Mouse (Mus musculus): ENCODE data around the gene Vpreb2. TPM values are rescaled to one million over a fixed set of nuclear protein-coding genes. Genes with fewer than 3 reads are reported as not detected.
"Not testable (repeated sequence)": the region's sequence is repeated elsewhere in the genome, so short reads cannot be mapped to it uniquely, and the experiment has no call there.

The Vpreb2 gene
- polyA plus RNA-seq, 1 experiment from 2014 or later = not detected

GRCm38 (mm10) chr16:17962091-17962490 is 18.1 kb upstream of the Vpreb2 start:
- WGBS = 67% methylated on average over 7 of the region's 7 CpGs
- H3K27ac ChIP-seq (replicated peaks in 1 of 2; ENCODE audit: control insufficient read depth in 1 of 2, insufficient read depth in 1 of 2, low read depth in 2 of 2, low read length in 2 of 2) = no peak overlapping the region

GRCm38 (mm10) chr16:17971853-17972252 is 8.4 kb upstream of the Vpreb2 start:
- H3K4me2 ChIP-seq (ENCODE audit: low read length) = no peak overlapping the region
- H3K9ac ChIP-seq (ENCODE audit: low read length) = no peak overlapping the region
- 64% methylated on average over 5 of the region's 5 CpGs for WGBS
- H3K27me3 ChIP-seq (ENCODE audit: control insufficient read depth, insufficient read depth, low read length) = no peaks in the 10 kb centered on the region
- H3K4me3 ChIP-seq (ENCODE audit: control insufficient read depth in 1 of 2, insufficient read depth in 1 of 2, low read depth in 1 of 2, low read length in 2 of 2) = no peak overlapping the region
- H3K4me1 ChIP-seq (ENCODE audit: control insufficient read depth in 2 of 2, insufficient read depth in 2 of 2, low read length in 2 of 2) = no peaks in the 10 kb centered on the region
- no peak for ATAC-seq (ENCODE audit: insufficient number of reproducible peaks, insufficient read depth, low FRiP score, low read depth)
- H3K9me3 ChIP-seq (ENCODE audit: control insufficient read depth, low read length) = no peaks in the 10 kb centered on the region
- no peak overlapping the region for H3K27ac ChIP-seq (replicated peaks in 1 of 2; ENCODE audit: control insufficient read depth in 1 of 2, insufficient read depth in 1 of 2, low read depth in 2 of 2, low read length in 2 of 2)
- H3K36me3 ChIP-seq (ENCODE audit: control insufficient read depth, insufficient read depth, low read length) = no peaks in the 10 kb centered on the region

More at GRCm38 (mm10) chr16:17962091-17962490, 18.1 kb upstream of the Vpreb2 start:
- Histone ChIP-seq H3K27me3 (ENCODE audit: control insufficient read depth, insufficient read depth, low read length) (no peaks in the 10 kb centered on the region), H3K9me3 (ENCODE audit: control insufficient read depth, low read length) (no peaks in the 10 kb centered on the region), H3K36me3 (ENCODE audit: control insufficient read depth, insufficient read depth, low read length) (no peaks in the 10 kb centered on the region), H3K4me3 (ENCODE audit: control insufficient read depth in 1 of 2, insufficient read depth in 1 of 2, low read depth in 1 of 2, low read length in 2 of 2) (no peak overlapping the region), H3K4me2 (ENCODE audit: low read length) (no peak overlapping the region), H3K4me1 (ENCODE audit: control insufficient read depth in 2 of 2, insufficient read depth in 2 of 2, low read length in 2 of 2) (no peaks in the 10 kb centered on the region), H3K9ac (ENCODE audit: low read length) (no peak overlapping the region)
- ATAC-seq (ENCODE audit: insufficient number of reproducible peaks, insufficient read depth, low FRiP score, low read depth) = no peak

GRCm38 (mm10) chr16:17977840-17978239 is 2.4 kb upstream of the Vpreb2 start:
- H3K9me3 ChIP-seq (ENCODE audit: control insufficient read depth, low read length); H3K4me1 ChIP-seq (ENCODE audit: control insufficient read depth in 2 of 2, insufficient read depth in 2 of 2, low read length in 2 of 2); H3K9ac ChIP-seq (ENCODE audit: low read length); H3K36me3 ChIP-seq (ENCODE audit: control insufficient read depth, insufficient read depth, low read length); ATAC-seq (ENCODE audit: insufficient number of reproducible peaks, insufficient read depth, low FRiP score, low read depth); H3K4me2 ChIP-seq (ENCODE audit: low read length); H3K4me3 ChIP-seq (ENCODE audit: control insufficient read depth in 1 of 2, insufficient read depth in 1 of 2, low read depth in 1 of 2, low read length in 2 of 2); H3K27ac ChIP-seq (replicated peaks in 1 of 2; ENCODE audit: control insufficient read depth in 1 of 2, insufficient read depth in 1 of 2, low read depth in 2 of 2, low read length in 2 of 2); H3K27me3 ChIP-seq (ENCODE audit: control insufficient read depth, insufficient read depth, low read length): not testable (repeated sequence)
- 63% methylated on average over 7 of the region's 7 CpGs for WGBS

- H3K36me3 ChIP-seq (ENCODE audit: control insufficient read depth, insufficient read depth, low read length) = no peaks in the 10 kb centered on the region
- peaks cover 0 to 4% of the 10 kb centered on the region in 2 experiments; a peak in 1 of 4 replicates for H3K4me1 ChIP-seq (ENCODE audit: control insufficient read depth in 2 of 2, insufficient read depth in 2 of 2, low read length in 2 of 2)
- no peak overlapping the region for H3K27ac ChIP-seq (replicated peaks in 1 of 2; ENCODE audit: control insufficient read depth in 1 of 2, insufficient read depth in 1 of 2, low read depth in 2 of 2, low read length in 2 of 2)
- ATAC-seq (ENCODE audit: insufficient number of reproducible peaks, insufficient read depth, low FRiP score, low read depth) = no peak
- H3K27me3 ChIP-seq (ENCODE audit: control insufficient read depth, insufficient read depth, low read length) = 0 out of 2 replicates have a peak, but pooled peaks cover 6% of the 10 kb centered on the region
- H3K4me3 ChIP-seq (ENCODE audit: control insufficient read depth in 1 of 2, insufficient read depth in 1 of 2, low read depth in 1 of 2, low read length in 2 of 2) = no peak overlapping the region
- 84% methylated on average over 2 of the region's 2 CpGs for WGBS
- H3K9ac ChIP-seq (ENCODE audit: low read length) = no peak overlapping the region
- H3K4me2 ChIP-seq (ENCODE audit: low read length) = no peak overlapping the region
- H3K9me3 ChIP-seq (ENCODE audit: control insufficient read depth, low read length) = no peaks in the 10 kb centered on the region
Measured at GRCm38 (mm10) chr16:17983201-17983600, 3.0 kb downstream of the Vpreb2 start.

- Histone ChIP-seq H3K4me2 (ENCODE audit: low read length) (no peak overlapping the region), H3K9ac (ENCODE audit: low read length) (no peak overlapping the region), H3K27ac (replicated peaks in 1 of 2; ENCODE audit: control insufficient read depth in 1 of 2, insufficient read depth in 1 of 2, low read depth in 2 of 2, low read length in 2 of 2) (no peak overlapping the region), H3K36me3 (ENCODE audit: control insufficient read depth, insufficient read depth, low read length) (no peaks in the 10 kb centered on the region), H3K9me3 (ENCODE audit: control insufficient read depth, low read length) (no peaks in the 10 kb centered on the region), H3K4me1 (ENCODE audit: control insufficient read depth in 2 of 2, insufficient read depth in 2 of 2, low read length in 2 of 2) (peaks cover 0 to 4% of the 10 kb centered on the region in 2 experiments; a peak in 1 of 4 replicates), H3K4me3 (ENCODE audit: control insufficient read depth in 1 of 2, insufficient read depth in 1 of 2, low read depth in 1 of 2, low read length in 2 of 2) (no peak overlapping the region), H3K27me3 (ENCODE audit: control insufficient read depth, insufficient read depth, low read length) (0 out of 2 replicates have a peak, but pooled peaks cover under 1% of the 10 kb centered on the region)
- no peak for ATAC-seq (ENCODE audit: insufficient number of reproducible peaks, insufficient read depth, low FRiP score, low read depth)
- 58% methylated on average over 5 of the region's 5 CpGs for WGBS
Measured at GRCm38 (mm10) chr16:17984231-17984630, 4.0 kb downstream of the Vpreb2 start.

- Histone ChIP-seq H3K27ac (replicated peaks in 1 of 2; ENCODE audit: control insufficient read depth in 1 of 2, insufficient read depth in 1 of 2, low read depth in 2 of 2, low read length in 2 of 2) (no peak overlapping the region), H3K9me3 (ENCODE audit: control insufficient read depth, low read length) (peaks cover 5% of the 10 kb centered on the region), H3K4me2 (ENCODE audit: low read length) (no peak overlapping the region), H3K9ac (ENCODE audit: low read length) (no peak overlapping the region), H3K4me3 (ENCODE audit: control insufficient read depth in 1 of 2, insufficient read depth in 1 of 2, low read depth in 1 of 2, low read length in 2 of 2) (no peak overlapping the region), H3K36me3 (ENCODE audit: control insufficient read depth, insufficient read depth, low read length) (no peaks in the 10 kb centered on the region), H3K27me3 (ENCODE audit: control insufficient read depth, insufficient read depth, low read length) (no peaks in the 10 kb centered on the region), H3K4me1 (ENCODE audit: control insufficient read depth in 2 of 2, insufficient read depth in 2 of 2, low read length in 2 of 2) (peaks cover 0 to 4% of the 10 kb centered on the region in 2 experiments; a peak in 1 of 4 replicates)
- WGBS = 54% methylated on average over 5 of the region's 5 CpGs
- no peak for ATAC-seq (ENCODE audit: insufficient number of reproducible peaks, insufficient read depth, low FRiP score, low read depth)
Measured at GRCm38 (mm10) chr16:17985078-17985477, 4.8 kb downstream of the Vpreb2 start.

- WGBS = 43% methylated on average over 10 of the region's 10 CpGs
- ATAC-seq (ENCODE audit: insufficient number of reproducible peaks, insufficient read depth, low FRiP score, low read depth) = 0 out of 2 replicates have a peak, but pooled peaks have one; percentile 51
Measured at GRCm38 (mm10) chr16:17986456-17987132, 6.4 kb downstream of the Vpreb2 start.

More at GRCm38 (mm10) chr16:17986456-17987132, 6.4 kb downstream of the Vpreb2 start:
- Histone ChIP-seq H3K27me3 (ENCODE audit: control insufficient read depth, insufficient read depth, low read length) (no peaks in the 10 kb centered on the region), H3K36me3 (ENCODE audit: control insufficient read depth, insufficient read depth, low read length) (no peaks in the 10 kb centered on the region), H3K4me3 (ENCODE audit: control insufficient read depth in 1 of 2, insufficient read depth in 1 of 2, low read depth in 1 of 2, low read length in 2 of 2) (no peak overlapping the region), H3K4me2 (ENCODE audit: low read length) (no peak overlapping the region), H3K4me1 (ENCODE audit: control insufficient read depth in 2 of 2, insufficient read depth in 2 of 2, low read length in 2 of 2) (peaks cover 0 to 4% of the 10 kb centered on the region in 2 experiments; a peak in 1 of 4 replicates), H3K27ac (replicated peaks in 1 of 2; ENCODE audit: control insufficient read depth in 1 of 2, insufficient read depth in 1 of 2, low read depth in 2 of 2, low read length in 2 of 2) (no peak overlapping the region), H3K9ac (ENCODE audit: low read length) (no peak overlapping the region), H3K9me3 (ENCODE audit: control insufficient read depth, low read length) (peaks cover 14% of the 10 kb centered on the region)
